Mouse (Mus musculus) ES-E14 (cell line): ENCODE measurements around the gene Nxn.

Experiments
- CHD2 ChIP-seq: IDR thresholded peaks from 2 replicates; pipeline ENCODE4 v1.6.1; 2014; ENCODE audit warnings: mild to moderate bottlenecking, low read depth, low read length, inconsistent platforms
- HCFC1 ChIP-seq: IDR thresholded peaks from 2 replicates; pipeline ENCODE4 v1.6.1; 2012; ENCODE audit warnings: low read length, inconsistent platforms, borderline replicate concordance; ENCODE audit not compliant: insufficient read depth
- MAFK ChIP-seq: IDR thresholded peaks from 2 replicates; pipeline ENCODE4 v1.6.1; 2014; ENCODE audit warnings: mild to moderate bottlenecking, low read depth, low read length, inconsistent platforms; ENCODE audit not compliant: insufficient read depth
- ZC3H11A ChIP-seq: IDR thresholded peaks from 2 replicates; pipeline ENCODE4 v1.6.1; 2012; ENCODE audit warnings: low read depth, mild to moderate bottlenecking, inconsistent platforms, low read length, borderline replicate concordance
- ZNF384 ChIP-seq: IDR thresholded peaks from 2 replicates; pipeline ENCODE4 v1.6.1; 2012; ENCODE audit warnings: low read depth, low read length, inconsistent platforms

- TF ChIP-seq HCFC1 (no peak), ZNF384 (no peak), MAFK (no peak), ZC3H11A (no peak), CHD2 (no peak)
Observed at GRCm38 (mm10) chr11:76343031-76343430, 55.9 kb downstream of the Nxn start.
